Mouse (Mus musculus): ENCODE measurements at regions not wholly inside any gene's neighbourhood (a gene's known extent, or its start where the extent isn't known, plus 50 kb on each side); places are given as distances from the start of the nearest gene placed in this dataset.

DNA sequence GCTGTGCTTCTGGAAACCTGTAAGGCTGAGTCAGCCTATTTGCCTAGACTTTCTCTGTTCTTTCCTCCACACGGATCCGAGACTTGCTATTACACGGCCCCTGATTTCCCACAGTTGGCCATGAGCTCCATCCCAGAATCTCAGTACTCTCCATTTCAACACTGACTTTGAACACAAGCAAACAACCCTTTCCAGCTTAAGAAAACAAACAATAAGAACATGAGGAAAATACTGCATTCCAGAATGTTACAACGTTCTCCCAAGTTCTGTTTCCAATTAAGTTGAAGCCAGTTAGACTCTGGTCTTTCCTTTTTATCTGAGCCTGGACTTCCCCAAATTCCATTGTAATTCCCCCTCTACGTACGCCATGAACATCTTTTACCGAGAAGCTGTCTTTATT, 206.4 kb upstream of the Rnd3 start:
- Histone ChIP-seq H3K27me3 (replicated peaks) (no peaks in the 10 kb centered on the region), H3K4me3 (replicated peaks) (no peak overlapping the region), H3K9me3 (no peaks in the 10 kb centered on the region), H3K36me3 (replicated peaks; ENCODE audit: low read length) (no peaks in the 10 kb centered on the region), H3K4me1 (no peaks in the 10 kb centered on the region)
- no peak for TF ChIP-seq FLI1 (IDR thresholded peaks at IDR 0.05; ENCODE audit: low read length)
- TF ChIP-seq GATA1 (IDR thresholded peaks at IDR 0.05; ENCODE audit: borderline replicate concordance, low read length): no peak

DNA sequence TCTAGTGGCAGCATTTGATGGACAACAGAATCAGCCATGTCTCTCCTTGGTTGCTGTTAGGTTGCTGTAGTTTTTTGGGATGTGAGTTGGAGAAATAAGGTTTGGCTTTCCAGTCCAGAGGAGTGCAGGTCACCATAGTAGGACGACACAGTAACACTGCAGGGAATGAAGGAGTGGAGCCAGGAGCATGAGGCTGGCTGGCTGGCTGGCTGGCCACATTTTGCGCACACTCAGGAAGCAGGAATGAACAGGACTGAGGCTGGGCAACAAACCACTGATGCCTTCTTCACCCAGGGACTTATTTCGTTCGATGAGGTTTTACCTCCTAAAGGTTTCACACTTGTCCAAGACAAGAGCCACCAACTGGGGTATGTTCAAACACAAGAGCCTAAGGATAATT, 205.9 kb upstream of the Rnd3 start:
- H3K27me3 ChIP-seq (replicated peaks): no peaks in the 10 kb centered on the region
- H3K9me3 ChIP-seq: no peaks in the 10 kb centered on the region
- TF ChIP-seq FLI1 (IDR thresholded peaks at IDR 0.05; ENCODE audit: low read length) (no peak), GATA1 (IDR thresholded peaks at IDR 0.05; ENCODE audit: borderline replicate concordance, low read length) (no peak)
- no peaks in the 10 kb centered on the region for H3K36me3 ChIP-seq (replicated peaks; ENCODE audit: low read length)
- H3K4me1 ChIP-seq: no peaks in the 10 kb centered on the region
- H3K4me3 ChIP-seq (replicated peaks): no peak overlapping the region

DNA sequence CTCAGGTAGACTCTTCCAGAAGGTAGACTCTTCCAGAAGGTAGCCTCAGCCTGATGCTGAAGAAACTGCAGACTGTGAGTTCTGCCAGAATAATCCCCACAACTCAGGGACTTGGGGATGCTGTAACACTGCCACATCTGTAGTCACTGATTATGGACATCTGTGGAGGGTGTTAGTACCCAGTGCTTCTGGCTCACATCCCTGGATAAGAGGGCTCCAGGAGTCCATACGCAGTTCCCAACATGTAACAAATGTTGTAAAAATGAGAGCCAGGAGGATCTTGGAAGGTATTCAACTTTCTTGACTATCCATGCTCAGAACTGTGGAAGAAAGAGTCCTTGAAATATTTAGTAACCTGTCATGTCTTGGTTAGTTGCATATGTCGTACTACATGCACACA, 200.7 kb upstream of the Rnd3 start:
- TF ChIP-seq GATA1 (IDR thresholded peaks at IDR 0.05; ENCODE audit: borderline replicate concordance, low read length) (no peak), FLI1 (IDR thresholded peaks at IDR 0.05; ENCODE audit: low read length) (no peak)
- Histone ChIP-seq H3K9me3 (no peaks in the 10 kb centered on the region), H3K36me3 (replicated peaks; ENCODE audit: low read length) (no peaks in the 10 kb centered on the region), H3K4me1 (no peaks in the 10 kb centered on the region), H3K4me3 (replicated peaks) (no peak overlapping the region), H3K27me3 (replicated peaks) (no peaks in the 10 kb centered on the region)

DNA sequence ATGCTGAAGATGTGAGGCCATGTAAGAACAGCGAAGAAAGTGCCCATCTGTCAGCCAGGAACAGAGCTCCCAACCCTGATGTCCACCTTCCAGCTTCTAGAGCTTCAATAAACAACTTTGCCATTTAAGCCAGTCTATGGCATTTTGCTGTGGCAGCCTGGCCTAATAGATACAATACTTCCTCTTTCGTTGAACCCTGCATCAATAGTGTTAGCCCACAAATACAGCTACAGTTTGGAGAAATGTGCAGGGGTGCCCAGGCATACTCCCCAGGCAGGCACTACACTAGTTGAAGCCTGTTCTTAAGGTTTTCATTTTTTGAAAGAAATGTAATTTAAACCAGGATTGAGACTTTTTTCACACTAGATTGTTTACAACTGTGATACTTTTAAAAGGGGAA, 199.9 kb upstream of the Rnd3 start:
- H3K4me1 ChIP-seq: no peaks in the 10 kb centered on the region
- H3K4me3 ChIP-seq (replicated peaks): no peak overlapping the region
- H3K9me3 ChIP-seq: no peaks in the 10 kb centered on the region
- no peaks in the 10 kb centered on the region for H3K27me3 ChIP-seq (replicated peaks)
- TF ChIP-seq FLI1 (IDR thresholded peaks at IDR 0.05; ENCODE audit: low read length): no peak
- TF ChIP-seq GATA1 (IDR thresholded peaks at IDR 0.05; ENCODE audit: borderline replicate concordance, low read length): no peak
- no peaks in the 10 kb centered on the region for H3K36me3 ChIP-seq (replicated peaks; ENCODE audit: low read length)

DNA sequence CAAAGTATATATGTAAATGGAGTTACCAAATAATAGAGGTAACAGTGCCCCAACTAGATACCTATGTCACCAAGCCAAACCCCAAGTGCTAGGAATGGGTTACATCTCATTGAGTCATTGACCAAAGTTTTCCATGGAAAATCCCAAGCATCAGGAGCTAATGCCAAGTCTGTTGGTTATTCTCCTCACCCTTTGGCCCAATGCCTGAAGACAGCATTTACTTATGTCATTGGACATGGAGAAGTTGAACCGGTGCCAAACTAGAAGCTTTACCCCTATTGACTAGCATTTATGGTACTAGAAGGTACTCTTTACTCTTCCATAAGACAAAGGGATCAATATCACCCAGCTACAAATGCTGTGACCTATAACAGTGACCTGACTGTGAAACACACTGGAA, 198.2 kb upstream of the Rnd3 start:
- H3K4me3 ChIP-seq (replicated peaks): no peak overlapping the region
- TF ChIP-seq GATA1 (IDR thresholded peaks at IDR 0.05; ENCODE audit: borderline replicate concordance, low read length): no peak
- TF ChIP-seq FLI1 (IDR thresholded peaks at IDR 0.05; ENCODE audit: low read length): no peak
- H3K27me3 ChIP-seq (replicated peaks): no peaks in the 10 kb centered on the region
- H3K36me3 ChIP-seq (replicated peaks; ENCODE audit: low read length): no peaks in the 10 kb centered on the region
- H3K9me3 ChIP-seq: no peaks in the 10 kb centered on the region
- no peaks in the 10 kb centered on the region for H3K4me1 ChIP-seq

DNA sequence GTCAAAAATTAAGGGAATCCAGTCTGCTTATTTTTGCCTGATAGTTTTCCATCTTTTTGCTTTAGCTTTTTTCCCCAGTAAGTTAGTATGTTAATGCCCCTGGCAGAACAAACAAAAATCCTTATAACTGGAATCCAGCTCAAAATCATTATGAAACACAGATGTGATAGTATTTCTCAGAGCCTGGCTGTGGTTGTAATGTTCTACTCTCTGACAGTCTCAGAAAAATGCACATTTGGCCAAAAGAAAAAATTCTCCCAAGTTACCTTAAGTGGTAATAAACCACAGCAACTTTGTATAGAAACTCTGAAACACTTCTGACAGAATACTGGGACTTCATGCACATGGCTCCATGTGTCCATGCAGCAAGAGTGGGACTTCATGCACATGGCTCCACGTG, 193.5 kb upstream of the Rnd3 start:
- Histone ChIP-seq H3K27me3 (replicated peaks) (no peaks in the 10 kb centered on the region), H3K4me1 (no peaks in the 10 kb centered on the region), H3K36me3 (replicated peaks; ENCODE audit: low read length) (no peaks in the 10 kb centered on the region), H3K9me3 (no peaks in the 10 kb centered on the region), H3K4me3 (replicated peaks) (no peak overlapping the region)
- TF ChIP-seq FLI1 (IDR thresholded peaks at IDR 0.05; ENCODE audit: low read length): no peak
- TF ChIP-seq GATA1 (IDR thresholded peaks at IDR 0.05; ENCODE audit: borderline replicate concordance, low read length): no peak

DNA sequence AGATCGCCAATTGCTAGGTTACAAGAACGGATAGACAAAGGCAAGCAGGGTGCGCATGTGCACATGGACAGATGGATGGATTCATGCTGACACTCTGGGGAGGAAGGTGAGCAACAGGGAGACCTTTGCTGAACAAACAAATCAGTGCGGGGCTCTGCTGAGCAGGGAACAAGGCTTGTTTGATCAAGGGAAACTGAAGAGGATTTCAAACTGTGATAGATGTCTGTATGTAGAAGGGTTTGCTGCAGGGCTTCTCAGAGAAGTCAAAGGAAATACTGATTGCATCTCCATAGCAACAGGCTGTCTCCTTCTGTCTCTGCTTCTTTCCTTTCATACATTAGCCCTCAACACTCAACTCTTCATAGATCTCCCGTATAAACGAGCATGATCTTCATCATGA, 185.5 kb upstream of the Rnd3 start:
- H3K9me3 ChIP-seq: no peaks in the 10 kb centered on the region
- H3K4me3 ChIP-seq (replicated peaks): no peak overlapping the region
- TF ChIP-seq GATA1 (IDR thresholded peaks at IDR 0.05; ENCODE audit: borderline replicate concordance, low read length) (no peak), FLI1 (IDR thresholded peaks at IDR 0.05; ENCODE audit: low read length) (no peak)
- no peaks in the 10 kb centered on the region for H3K36me3 ChIP-seq (replicated peaks; ENCODE audit: low read length)
- H3K4me1 ChIP-seq: no peaks in the 10 kb centered on the region
- no peaks in the 10 kb centered on the region for H3K27me3 ChIP-seq (replicated peaks)

DNA sequence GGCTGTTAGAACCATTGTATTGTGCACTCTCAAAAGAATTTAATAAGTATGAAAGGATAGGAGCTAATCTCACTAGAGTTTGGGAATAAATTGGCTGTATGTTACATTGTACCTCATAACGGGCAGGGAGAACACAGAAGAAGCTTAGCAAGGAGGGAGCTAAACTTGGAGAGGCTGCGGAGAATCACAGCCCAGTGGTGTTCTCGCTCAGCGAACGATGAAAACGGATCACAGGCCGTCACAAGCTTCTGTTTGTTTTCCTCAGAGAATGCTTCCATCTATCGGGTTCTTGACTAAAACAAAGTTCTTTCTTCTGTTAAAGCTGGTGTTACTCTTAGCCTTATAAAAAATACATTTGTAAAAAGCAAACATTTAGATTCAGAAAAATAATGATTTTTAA, 178.2 kb upstream of the Rnd3 start:
- Histone ChIP-seq H3K9me3 (no peaks in the 10 kb centered on the region), H3K27me3 (replicated peaks) (no peaks in the 10 kb centered on the region), H3K36me3 (replicated peaks; ENCODE audit: low read length) (no peaks in the 10 kb centered on the region), H3K4me3 (replicated peaks) (no peak overlapping the region), H3K4me1 (no peaks in the 10 kb centered on the region)
- TF ChIP-seq FLI1 (IDR thresholded peaks at IDR 0.05; ENCODE audit: low read length) (no peak), GATA1 (IDR thresholded peaks at IDR 0.05; ENCODE audit: borderline replicate concordance, low read length) (no peak)

DNA sequence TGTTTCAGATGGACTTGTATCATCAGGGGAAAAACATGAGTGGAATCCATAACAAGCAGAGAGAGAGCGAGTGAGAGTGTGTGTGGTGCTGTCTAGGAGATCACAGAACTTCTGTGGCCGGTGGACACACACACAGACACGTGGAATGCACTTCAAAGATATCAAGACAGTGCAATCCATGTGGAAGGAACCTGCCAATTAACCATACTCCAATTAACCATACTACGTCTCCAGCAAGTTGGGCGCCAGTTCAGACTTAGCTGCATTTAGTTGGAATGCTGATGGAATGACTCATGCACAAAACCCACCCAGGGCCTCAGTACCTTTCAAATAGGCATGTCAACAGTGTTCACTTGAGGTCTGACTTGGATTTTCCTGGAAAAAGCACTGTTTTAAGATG, 172.8 kb upstream of the Rnd3 start:
- no peaks in the 10 kb centered on the region for H3K4me1 ChIP-seq
- H3K36me3 ChIP-seq (replicated peaks; ENCODE audit: low read length): no peaks in the 10 kb centered on the region
- H3K27me3 ChIP-seq (replicated peaks): no peaks in the 10 kb centered on the region
- no peaks in the 10 kb centered on the region for H3K9me3 ChIP-seq
- TF ChIP-seq FLI1 (IDR thresholded peaks at IDR 0.05; ENCODE audit: low read length) (no peak), GATA1 (IDR thresholded peaks at IDR 0.05; ENCODE audit: borderline replicate concordance, low read length) (no peak)
- no peak overlapping the region for H3K4me3 ChIP-seq (replicated peaks)

DNA sequence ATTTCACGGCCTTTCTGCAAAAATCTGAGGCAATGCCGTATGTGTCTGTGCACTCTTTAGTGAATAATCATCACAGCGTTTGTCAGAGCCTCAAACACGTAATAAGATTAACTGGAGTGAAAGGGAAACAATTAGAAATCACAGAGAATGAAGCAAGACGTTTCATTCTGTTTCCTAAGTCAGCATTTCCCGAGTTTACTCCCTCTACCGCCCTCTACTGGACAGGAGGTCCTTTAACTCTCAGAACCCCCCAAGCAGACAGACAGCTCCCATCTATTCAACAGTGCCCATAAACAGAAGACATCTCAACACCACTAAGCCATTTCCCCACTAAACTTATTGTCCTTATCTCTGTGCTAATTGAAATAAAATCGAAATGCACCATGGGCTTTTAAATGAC, 167.5 kb upstream of the Rnd3 start:
- TF ChIP-seq FLI1 (IDR thresholded peaks at IDR 0.05; ENCODE audit: low read length) (no peak), GATA1 (IDR thresholded peaks at IDR 0.05; ENCODE audit: borderline replicate concordance, low read length) (no peak)
- Histone ChIP-seq H3K27me3 (replicated peaks) (no peaks in the 10 kb centered on the region), H3K4me3 (replicated peaks) (no peak overlapping the region), H3K36me3 (replicated peaks; ENCODE audit: low read length) (no peaks in the 10 kb centered on the region), H3K4me1 (no peaks in the 10 kb centered on the region), H3K9me3 (no peaks in the 10 kb centered on the region)

DNA sequence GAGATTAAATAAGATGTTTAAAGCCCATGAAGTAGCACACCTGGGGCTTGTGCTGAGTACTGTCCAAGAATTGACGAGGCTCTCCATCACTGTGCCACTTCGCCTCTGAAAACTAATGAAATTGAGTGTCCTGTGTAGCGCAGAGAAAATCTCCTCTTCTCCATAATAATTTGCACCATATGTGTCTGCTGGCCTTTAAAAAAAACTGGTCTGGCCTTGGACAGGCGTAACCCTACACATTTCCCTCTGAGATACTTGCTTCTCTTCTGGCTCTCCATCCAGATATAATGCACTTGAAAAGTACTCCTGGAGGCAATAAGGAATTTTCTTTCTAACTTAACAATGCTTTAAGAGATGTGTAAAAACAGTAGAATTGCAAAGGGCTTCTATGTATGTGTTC, 164.5 kb upstream of the Rnd3 start:
- Histone ChIP-seq H3K9me3 (no peaks in the 10 kb centered on the region), H3K27me3 (replicated peaks) (no peaks in the 10 kb centered on the region), H3K4me3 (replicated peaks) (no peak overlapping the region), H3K36me3 (replicated peaks; ENCODE audit: low read length) (no peaks in the 10 kb centered on the region), H3K4me1 (no peaks in the 10 kb centered on the region)
- TF ChIP-seq FLI1 (IDR thresholded peaks at IDR 0.05; ENCODE audit: low read length): no peak
- no peak for TF ChIP-seq GATA1 (IDR thresholded peaks at IDR 0.05; ENCODE audit: borderline replicate concordance, low read length)

All from megakaryocyte, embryonic 14.5 days (primary cell).